Comparison of ENCODE assay signal across 8 mouse cellular contexts in the genomic region with DNA sequence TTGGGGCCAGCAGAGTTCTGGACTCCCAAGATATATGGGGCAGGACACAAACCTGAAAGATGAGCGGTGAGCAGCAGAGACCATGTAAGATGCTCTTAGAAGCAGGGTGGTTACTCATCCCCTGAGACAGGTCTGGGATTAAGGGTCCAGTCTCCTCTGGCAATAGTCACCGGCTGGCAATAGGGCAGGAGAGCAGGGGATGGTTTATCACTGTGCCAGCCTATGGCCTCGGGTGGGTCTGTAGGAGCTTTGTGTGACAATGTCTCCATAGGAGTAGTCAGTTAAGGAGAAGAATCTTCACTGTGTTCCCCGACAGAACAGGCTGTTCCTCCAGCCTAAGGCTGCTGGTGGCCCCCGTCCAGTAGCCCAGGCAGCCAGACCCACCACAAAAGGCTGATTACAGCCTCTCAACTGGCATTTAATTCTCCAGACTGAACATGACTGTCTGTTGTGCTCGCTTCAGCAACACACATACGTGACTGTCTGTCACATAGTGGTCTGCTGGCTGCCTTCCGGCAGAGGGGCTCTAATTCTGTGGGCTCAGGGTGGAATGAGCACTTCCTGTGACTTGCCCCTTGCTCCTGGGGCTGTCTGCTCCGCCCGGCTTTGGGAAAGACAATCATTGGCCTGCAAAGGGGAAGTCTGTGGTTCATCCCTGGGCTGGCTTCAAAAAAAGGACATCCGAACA. TPM values are rescaled to one million over a fixed set of nuclear protein-coding genes. Genes with fewer than 3 reads are reported as not detected.
DNase-seq lines count a peak whose midpoint lies in the region; ATAC-seq lines count a peak whose summit lies in the region.

No protein-coding gene starts in this region.

- peak overlapping the region; percentile 82 for H3K4me3 ChIP-seq in lung, embryonic 15.5 days
- peak overlapping the region; percentile 92 for H3K4me3 ChIP-seq in forebrain, embryonic 10.5 days
- H3K4me3 ChIP-seq in intestine, embryonic 16.5 days (ENCODE audit: low read length), result no peak overlapping the region
- H3K4me3 ChIP-seq in neural tube, embryonic 14.5 days (ENCODE audit: low read depth, low read length), result peak overlapping the region; percentile 9; the same call in 1 of the 2 replicates

- no peaks in the 10 kb centered on the region for H3K9me3 ChIP-seq in lung, embryonic 15.5 days
- no peaks in the 10 kb centered on the region for H3K9me3 ChIP-seq in forebrain, embryonic 10.5 days
- no peaks in the 10 kb centered on the region for H3K9me3 ChIP-seq in intestine, embryonic 16.5 days (ENCODE audit: control insufficient read depth, low read length)
- H3K9me3 ChIP-seq in neural tube, embryonic 14.5 days (ENCODE audit: control insufficient read depth, low read length), result no peaks in the 10 kb centered on the region

- H3K4me2 ChIP-seq in lung, embryonic 15.5 days, result peak overlapping the region; percentile 79
- peak overlapping the region; percentile 91 for H3K4me2 ChIP-seq in intestine, embryonic 16.5 days (ENCODE audit: low read depth, low read length)
- H3K4me2 ChIP-seq in neural tube, embryonic 14.5 days (ENCODE audit: low read depth, low read length), result peak overlapping the region; percentile 86; the same call in 1 of the 2 replicates

- ATAC-seq in lung, embryonic 15.5 days (ENCODE audit: borderline replicate concordance, extremely low read depth, low FRiP score, low TSS enrichment), result no peak
- ATAC-seq in intestine, embryonic 16.5 days, result no peak
- ATAC-seq in neural tube, embryonic 14.5 days (ENCODE audit: low read depth), result no peak

- DNase-seq in lung, adult 18-20 months, result no peak
- DNase-seq in forebrain, embryonic 10.5 days (ENCODE audit: extremely low spot score, low spot score), result no peak
- DNase-seq in left cerebral cortex, adult 9 months (ENCODE audit: low spot score in 2 of 2), result no peak
- DNase-seq in retina, embryonic 14.5 days (ENCODE audit: low spot score), result no peak
- no peak for DNase-seq in yolk sac, embryonic 10.5 days (ENCODE audit: low spot score)

- peaks cover 15% of the 10 kb centered on the region for H3K36me3 ChIP-seq in lung, embryonic 15.5 days
- peaks cover 57% of the 10 kb centered on the region for H3K36me3 ChIP-seq in forebrain, embryonic 10.5 days (replicated peaks)
- H3K36me3 ChIP-seq in intestine, embryonic 16.5 days (ENCODE audit: control insufficient read depth, insufficient read depth, low read length), result no peaks in the 10 kb centered on the region
- H3K36me3 ChIP-seq in neural tube, embryonic 14.5 days (ENCODE audit: control insufficient read depth, insufficient read depth, low read length), result no peaks in the 10 kb centered on the region

- peaks cover 75% of the 10 kb centered on the region for H3K4me1 ChIP-seq in lung, embryonic 15.5 days
- peaks cover 60% of the 10 kb centered on the region for H3K4me1 ChIP-seq in forebrain, embryonic 10.5 days
- peaks cover 56% of the 10 kb centered on the region for H3K4me1 ChIP-seq in intestine, embryonic 16.5 days (ENCODE audit: control insufficient read depth, insufficient read depth, low read length)
- peaks cover 35% of the 10 kb centered on the region for H3K4me1 ChIP-seq in neural tube, embryonic 14.5 days (ENCODE audit: control insufficient read depth, insufficient read depth, low read length)

- H3K27ac ChIP-seq in lung, embryonic 15.5 days, result peak overlapping the region; percentile 53
- H3K27ac ChIP-seq in forebrain, embryonic 10.5 days, result 0 out of 2 replicates have a peak overlapping the region, but pooled peaks have one; percentile 48
- H3K27ac ChIP-seq in intestine, embryonic 16.5 days (ENCODE audit: low read length), result 0 out of 2 replicates have a peak overlapping the region, but pooled peaks have one; percentile 9
- no peak overlapping the region for H3K27ac ChIP-seq in neural tube, embryonic 14.5 days (ENCODE audit: low read depth, low read length)

- H3K27me3 ChIP-seq in lung, embryonic 15.5 days, result no peaks in the 10 kb centered on the region
- H3K27me3 ChIP-seq in forebrain, embryonic 10.5 days (ENCODE audit: poor library complexity, severe bottlenecking), result no peaks in the 10 kb centered on the region
- H3K27me3 ChIP-seq in intestine, embryonic 16.5 days (replicated peaks; ENCODE audit: control insufficient read depth, insufficient read depth, low read length), result 0 out of 2 replicates have a peak, but pooled peaks cover 4% of the 10 kb centered on the region
- H3K27me3 ChIP-seq in neural tube, embryonic 14.5 days (ENCODE audit: control insufficient read depth, insufficient read depth, low read length), result no peaks in the 10 kb centered on the region

- peak overlapping the region; percentile 89 for H3K9ac ChIP-seq in lung, embryonic 15.5 days
- peak overlapping the region; percentile 34; the same call in 1 of the 2 replicates for H3K9ac ChIP-seq in intestine, embryonic 16.5 days (ENCODE audit: low read depth, low read length)
- peak overlapping the region; percentile 16; the same call in 1 of the 2 replicates for H3K9ac ChIP-seq in neural tube, embryonic 14.5 days (replicated peaks; ENCODE audit: low read depth, low read length)

- WGBS in lung, embryonic 15.5 days, result 58% methylated on average over 11 of the region's 11 CpGs
- WGBS in forebrain, embryonic 10.5 days, result 85% methylated on average over 11 of the region's 11 CpGs
- WGBS in intestine, embryonic 16.5 days, result 70% methylated on average over 11 of the region's 11 CpGs
- 78% methylated on average over 11 of the region's 11 CpGs for WGBS in neural tube, embryonic 14.5 days

RNA-seq across cellular contexts. Expression of a gene that starts 3.1 kb away (rescaled TPM):
- polyA plus RNA-seq in lung, embryonic 15.5 days (2015; fragmentation: Nextera tagmentation; extraction: Ambion mirVana), result 694 and 720 TPM in 2 replicates
- 225 and 250 TPM in 2 replicates for polyA plus RNA-seq in forebrain, embryonic 10.5 days (2016; fragmentation: Nextera tagmentation; extraction: Ambion mirVana)
- 391 and 421 TPM in 2 replicates for polyA plus RNA-seq in intestine, embryonic 16.5 days (2015; fragmentation: Nextera tagmentation; extraction: Ambion mirVana)
- 456 and 461 TPM in 2 replicates for polyA plus RNA-seq in neural tube, embryonic 14.5 days (2014; fragmentation: Nextera tagmentation; extraction: Ambion mirVana)

RNA-seq across cellular contexts. Expression of a gene that starts 13.4 kb away (rescaled TPM):
- polyA plus RNA-seq in lung, embryonic 15.5 days (2015; fragmentation: Nextera tagmentation; extraction: Ambion mirVana), result 105 and 107 TPM in 2 replicates
- 131 and 132 TPM in 2 replicates for polyA plus RNA-seq in forebrain, embryonic 10.5 days (2016; fragmentation: Nextera tagmentation; extraction: Ambion mirVana)
- polyA plus RNA-seq in intestine, embryonic 16.5 days (2015; fragmentation: Nextera tagmentation; extraction: Ambion mirVana), result 67.9 and 74.7 TPM in 2 replicates
- polyA plus RNA-seq in neural tube, embryonic 14.5 days (2014; fragmentation: Nextera tagmentation; extraction: Ambion mirVana), result 51.5 and 71.8 TPM in 2 replicates

RNA-seq across cellular contexts. Expression of a gene that starts 38.8 kb away (rescaled TPM):
- polyA plus RNA-seq in lung, embryonic 15.5 days (2015; fragmentation: Nextera tagmentation; extraction: Ambion mirVana), result 4.4 and 4.5 TPM in 2 replicates
- 0.36 and 0.90 TPM in 2 replicates for polyA plus RNA-seq in forebrain, embryonic 10.5 days (2016; fragmentation: Nextera tagmentation; extraction: Ambion mirVana)
- polyA plus RNA-seq in intestine, embryonic 16.5 days (2015; fragmentation: Nextera tagmentation; extraction: Ambion mirVana), result 7.9 and 8.0 TPM in 2 replicates
- 1.6 and 2.1 TPM in 2 replicates for polyA plus RNA-seq in neural tube, embryonic 14.5 days (2014; fragmentation: Nextera tagmentation; extraction: Ambion mirVana)

RNA-seq across cellular contexts. Expression of a gene that starts 50.5 kb away (rescaled TPM):
- 5.5 and 6.0 TPM in 2 replicates for polyA plus RNA-seq in lung, embryonic 15.5 days (2015; fragmentation: Nextera tagmentation; extraction: Ambion mirVana)
- polyA plus RNA-seq in forebrain, embryonic 10.5 days (2016; fragmentation: Nextera tagmentation; extraction: Ambion mirVana), result 0.92 and 1.3 TPM in 2 replicates
- 9.7 and 10.8 TPM in 2 replicates for polyA plus RNA-seq in intestine, embryonic 16.5 days (2015; fragmentation: Nextera tagmentation; extraction: Ambion mirVana)
- polyA plus RNA-seq in neural tube, embryonic 14.5 days (2014; fragmentation: Nextera tagmentation; extraction: Ambion mirVana), result 1.8 and 2.4 TPM in 2 replicates

RNA-seq across cellular contexts. Expression of a gene that starts 50.8 kb away (rescaled TPM):
- 1.9 and 2.8 TPM in 2 replicates for polyA plus RNA-seq in lung, embryonic 15.5 days (2015; fragmentation: Nextera tagmentation; extraction: Ambion mirVana)
- polyA plus RNA-seq in forebrain, embryonic 10.5 days (2016; fragmentation: Nextera tagmentation; extraction: Ambion mirVana), result 6.0 and 6.8 TPM in 2 replicates
- 2.4 and 3.1 TPM in 2 replicates for polyA plus RNA-seq in intestine, embryonic 16.5 days (2015; fragmentation: Nextera tagmentation; extraction: Ambion mirVana)
- 0.62 and 0.85 TPM in 2 replicates for polyA plus RNA-seq in neural tube, embryonic 14.5 days (2014; fragmentation: Nextera tagmentation; extraction: Ambion mirVana)

Comparison
In these comparisons a context has a peak if more than half of its experiments do, and no peak if none do; other contexts are left out.
1. H3K9ac ChIP-seq: peak in every context shown above with its lines; median percentile 89 in lung, embryonic 15.5 days; 34 in intestine, embryonic 16.5 days; 16 in neural tube, embryonic 14.5 days.